Mouse (Mus musculus) hindbrain, embryonic 16.5 days (tissue): Measurements from ENCODE around the gene Pde4c. TPM values are rescaled to one million over a fixed set of nuclear protein-coding genes. Genes with fewer than 3 reads are reported as not detected.

ENCODE experiments used
- ATAC-seq: fragments of 200-750 bp; cut with Nextera tagmentation; 2 replicates; pipeline ENCODE4 v1.8.0; 2017; ENCODE audit warnings: moderate TSS enrichment, moderate library complexity
- H3K27ac ChIP-seq: fragments of 300-500 bp; sonication (generic); 2 replicates; pipeline ENCODE4 v1.5.1; 2014; ENCODE audit warnings: low read depth, mild to moderate bottlenecking, control low read depth, low read length, moderate library complexity
- H3K27me3 ChIP-seq: fragments of 300-500 bp; sonication (generic); replicated peaks from 2 replicates; pipeline ENCODE4 v1.6.1; 2014; ENCODE audit warnings: low read length; ENCODE audit not compliant: control insufficient read depth, insufficient read depth
- H3K36me3 ChIP-seq: fragments of 300-500 bp; sonication (generic); 2 replicates; pipeline ENCODE4 v1.6.1; 2014; ENCODE audit warnings: mild to moderate bottlenecking, low read length, moderate library complexity, mixed read lengths; ENCODE audit not compliant: control insufficient read depth, insufficient read depth
- H3K4me1 ChIP-seq: fragments of 300-500 bp; sonication (generic); 2 replicates; pipeline ENCODE4 v1.6.1; 2014; ENCODE audit warnings: low read depth, low read length; ENCODE audit not compliant: control insufficient read depth, insufficient read depth
- H3K4me2 ChIP-seq: fragments of 300-500 bp; sonication (generic); 2 replicates; pipeline ENCODE4 v1.6.1; 2014; ENCODE audit warnings: mild to moderate bottlenecking, low read length, control low read depth, moderate library complexity
- H3K4me3 ChIP-seq: fragments of 300-500 bp; sonication (generic); 2 replicates; pipeline ENCODE4 v1.5.1; 2014; ENCODE audit warnings: mild to moderate bottlenecking, low read length, control low read depth, moderate library complexity
- H3K9ac ChIP-seq: fragments of 300-500 bp; sonication (generic); 2 replicates; pipeline ENCODE4 v1.6.1; 2014; ENCODE audit warnings: low read depth, mild to moderate bottlenecking, control low read depth, low read length, moderate library complexity
- H3K9me3 ChIP-seq: fragments of 300-500 bp; sonication (generic); 2 replicates; pipeline ENCODE4 v1.6.1; 2014; ENCODE audit warnings: mild to moderate bottlenecking, low read length, moderate library complexity; ENCODE audit not compliant: control insufficient read depth
- WGBS: fragments of 180-500 bp; shearing (Covaris S2); extraction: QIAGEN DNeasy Blood & Tissue Kit; methylation state at CpG from one replicate; pipeline ENCODE4 v1.1.7; 2014; 5-methylcytosine and 5-hydroxymethylcytosine counted together
- polyA plus RNA-seq: library from polyadenylated mRNA; unstranded; fragments of >200 nt; fragmentation: Nextera tagmentation; extraction: Ambion mirVana; gene quantifications from 2 replicates; pipeline ENCODE4 v1.2.1, GENCODE M21; 2015

Gene Pde4c
- polyA plus RNA-seq, 1 experiment from 2014 or later, result 0.19 TPM

GRCm38 (mm10) chr8:70765838-70766570 lies 42.5 kb downstream of the Pde4c start:
- peak overlapping the region; percentile 48 for H3K4me2 ChIP-seq
- 2% methylated on average over 34 of the region's 34 CpGs for WGBS
- H3K4me3 ChIP-seq, result peak overlapping the region; percentile 22
- H3K9me3 ChIP-seq, result no peaks in the 10 kb centered on the region
- no peaks in the 10 kb centered on the region for H3K27me3 ChIP-seq
- H3K9ac ChIP-seq, result peak overlapping the region; percentile 41
- ATAC-seq, result no peak
- H3K27ac ChIP-seq, result no peak overlapping the region
- peaks cover 26% of the 10 kb centered on the region for H3K36me3 ChIP-seq
- H3K4me1 ChIP-seq, result peaks cover 8% of the 10 kb centered on the region

DNA sequence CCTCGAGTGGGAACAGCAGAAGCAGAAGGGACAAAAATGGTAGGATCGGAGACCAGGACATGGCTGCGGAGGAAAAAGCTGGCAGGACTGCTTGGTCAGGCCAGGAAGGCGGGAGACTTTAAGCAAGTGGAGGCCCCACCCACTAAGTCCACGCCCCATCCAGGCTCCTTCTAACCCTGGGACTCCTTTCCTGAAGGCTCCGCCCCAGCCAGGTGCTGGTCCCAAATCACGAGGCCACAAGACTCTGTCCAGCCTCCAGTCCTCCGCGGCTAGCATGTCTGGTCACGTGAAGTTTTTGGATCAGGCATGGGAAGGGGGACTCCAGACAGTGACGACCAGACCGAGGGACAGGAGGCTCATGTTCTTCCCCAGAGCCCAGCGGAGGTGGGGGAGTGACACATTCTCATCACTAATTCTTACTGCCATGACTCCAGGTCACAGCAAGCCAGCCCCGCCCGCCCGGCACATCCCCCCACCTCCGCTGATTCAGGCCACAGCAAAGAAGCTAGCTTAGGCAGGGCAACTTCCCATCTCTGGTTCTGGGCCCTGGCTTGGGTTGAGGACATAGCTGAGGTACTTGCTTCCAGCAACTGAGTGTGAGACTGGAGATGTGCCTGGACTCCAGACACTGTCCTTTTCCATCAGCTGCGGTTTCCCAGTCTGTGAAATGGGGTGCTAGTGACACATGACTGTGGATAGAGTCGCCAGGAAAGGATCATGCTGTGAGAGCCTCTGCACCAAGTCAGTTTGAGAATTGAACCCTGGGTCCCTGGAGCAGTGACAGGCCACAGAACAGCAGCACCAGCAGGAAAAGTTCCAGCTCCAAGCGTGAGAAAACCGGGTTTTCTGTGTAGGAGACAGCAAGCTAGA lies 43.3 kb downstream of the Pde4c start:
- ATAC-seq, result no peak
- Histone ChIP-seq H3K27me3 (no peaks in the 10 kb centered on the region), H3K9ac (peak overlapping the region; percentile 41), H3K4me3 (peak overlapping the region; percentile 22), H3K27ac (no peak overlapping the region), H3K36me3 (peaks cover 34% of the 10 kb centered on the region), H3K4me2 (peak overlapping the region; percentile 48), H3K4me1 (peaks cover 8% of the 10 kb centered on the region), H3K9me3 (no peaks in the 10 kb centered on the region)
- 7% methylated on average over 21 of the region's 21 CpGs for WGBS

GRCm38 (mm10) chr8:70767503-70767902 lies 44.0 kb downstream of the Pde4c start:
- H3K4me1 ChIP-seq, result peaks cover 10% of the 10 kb centered on the region
- no peaks in the 10 kb centered on the region for H3K9me3 ChIP-seq
- no peaks in the 10 kb centered on the region for H3K27me3 ChIP-seq
- peaks cover 37% of the 10 kb centered on the region for H3K36me3 ChIP-seq
- H3K4me2 ChIP-seq, result no peak overlapping the region
- no peak overlapping the region for H3K4me3 ChIP-seq
- no peak for ATAC-seq
- WGBS, result 77% methylated on average over 6 of the region's 6 CpGs
- no peak overlapping the region for H3K27ac ChIP-seq
- H3K9ac ChIP-seq, result no peak overlapping the region

DNA sequence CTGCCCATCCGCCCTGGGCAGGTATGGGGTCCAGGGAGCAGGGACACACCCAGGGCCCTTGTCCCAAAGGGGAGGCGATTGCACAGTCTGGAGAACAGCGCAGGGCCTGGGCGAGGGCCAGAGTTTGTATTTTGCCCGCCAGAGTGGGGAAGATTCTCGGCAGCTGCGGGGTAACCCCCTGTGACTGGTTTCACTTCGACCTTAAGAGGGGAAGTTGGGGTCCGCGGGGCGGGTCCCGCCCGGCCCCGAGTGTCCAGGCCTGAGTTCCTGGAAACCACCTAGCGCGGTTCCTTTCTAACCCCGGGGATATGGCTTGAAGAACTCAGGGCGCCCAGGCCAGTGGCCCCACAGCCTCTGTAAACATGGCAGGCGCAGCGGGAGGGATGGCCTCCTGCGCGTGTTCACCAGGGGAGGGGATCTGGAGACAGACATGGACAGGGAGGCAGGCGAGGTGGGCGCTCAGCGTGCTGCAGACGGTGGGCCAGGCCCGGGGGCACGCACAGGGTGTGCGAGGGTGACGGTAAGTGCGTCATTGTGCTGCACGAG lies 44.8 kb downstream of the Pde4c start:
- Histone ChIP-seq H3K9me3 (no peaks in the 10 kb centered on the region), H3K36me3 (peaks cover 40% of the 10 kb centered on the region), H3K9ac (no peak overlapping the region), H3K4me3 (no peak overlapping the region), H3K4me1 (peaks cover 18% of the 10 kb centered on the region), H3K27ac (no peak overlapping the region), H3K4me2 (no peak overlapping the region), H3K27me3 (no peaks in the 10 kb centered on the region)
- 95% methylated on average over 32 of the region's 32 CpGs for WGBS
- ATAC-seq, result no peak

DNA sequence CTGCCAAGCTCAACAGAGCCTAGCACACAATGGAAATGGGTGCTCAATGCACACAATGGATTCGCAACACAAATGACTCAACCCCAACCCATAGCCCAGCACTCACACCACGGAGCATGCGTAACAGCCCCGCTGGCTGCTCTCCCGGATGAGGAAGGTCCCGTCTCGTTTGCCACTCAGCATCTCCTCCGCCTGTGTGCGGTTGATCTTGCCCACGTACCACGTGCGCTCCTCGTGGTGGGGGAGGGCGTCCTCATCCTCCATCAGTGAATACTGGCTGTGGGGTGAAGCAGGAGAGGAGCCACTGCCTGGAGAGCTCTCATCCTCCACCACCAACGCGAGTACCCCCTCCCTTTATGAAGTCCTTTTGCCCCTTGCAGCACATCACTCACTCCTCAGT lies 45.4 kb downstream of the Pde4c start:
- H3K36me3 ChIP-seq, result peaks cover 41% of the 10 kb centered on the region
- H3K27me3 ChIP-seq, result no peaks in the 10 kb centered on the region
- peaks cover 24% of the 10 kb centered on the region for H3K4me1 ChIP-seq
- no peak overlapping the region for H3K9ac ChIP-seq
- ATAC-seq, result peak; percentile 0
- H3K9me3 ChIP-seq, result no peaks in the 10 kb centered on the region
- no peak overlapping the region for H3K27ac ChIP-seq
- WGBS, result 86% methylated on average over 16 of the region's 16 CpGs
- H3K4me3 ChIP-seq, result no peak overlapping the region
- no peak overlapping the region for H3K4me2 ChIP-seq

- Histone ChIP-seq H3K36me3 (peaks cover 41% of the 10 kb centered on the region), H3K4me3 (no peak overlapping the region), H3K9me3 (no peaks in the 10 kb centered on the region), H3K27me3 (no peaks in the 10 kb centered on the region), H3K4me1 (peaks cover 28% of the 10 kb centered on the region), H3K27ac (no peak overlapping the region), H3K4me2 (no peak overlapping the region), H3K9ac (no peak overlapping the region; the same call in 1 of the 2 replicates)
- ATAC-seq, result peak; percentile 72
- WGBS, result 8% methylated on average over 26 of the region's 26 CpGs
These were observed 45.8 kb downstream of the Pde4c start for GRCm38 (mm10) chr8:70769359-70769758.

- peaks cover 33% of the 10 kb centered on the region for H3K4me1 ChIP-seq
- 76% methylated on average over 12 of the region's 12 CpGs for WGBS
- H3K36me3 ChIP-seq, result peaks cover 41% of the 10 kb centered on the region
These were observed 46.3 kb downstream of the Pde4c start for GRCm38 (mm10) chr8:70769858-70770257.

GRCm38 (mm10) chr8:70770748-70771147 lies 47.2 kb downstream of the Pde4c start:
- peaks cover 41% of the 10 kb centered on the region for H3K36me3 ChIP-seq
- H3K9ac ChIP-seq, result 0 out of 2 replicates have a peak overlapping the region, but pooled peaks have one; percentile 9
- no peak for ATAC-seq
- H3K4me1 ChIP-seq, result peaks cover 42% of the 10 kb centered on the region
- H3K27ac ChIP-seq, result no peak overlapping the region
- H3K4me3 ChIP-seq, result no peak overlapping the region
- no peak overlapping the region for H3K4me2 ChIP-seq
- 95% methylated on average over 13 of the region's 13 CpGs for WGBS
- no peaks in the 10 kb centered on the region for H3K9me3 ChIP-seq
- H3K27me3 ChIP-seq, result no peaks in the 10 kb centered on the region

More at GRCm38 (mm10) chr8:70769858-70770257, 46.3 kb downstream of the Pde4c start:
- no peak overlapping the region; the same call in 1 of the 2 replicates for H3K9ac ChIP-seq
- ATAC-seq, result no peak
- no peak overlapping the region for H3K4me3 ChIP-seq
- H3K4me2 ChIP-seq, result no peak overlapping the region
- H3K27ac ChIP-seq, result no peak overlapping the region; the same call in 1 of the 2 replicates
- H3K9me3 ChIP-seq, result no peaks in the 10 kb centered on the region
- H3K27me3 ChIP-seq, result no peaks in the 10 kb centered on the region

- no peak overlapping the region for H3K27ac ChIP-seq
- H3K4me3 ChIP-seq, result no peak overlapping the region
- H3K36me3 ChIP-seq, result peaks cover 41% of the 10 kb centered on the region
- no peaks in the 10 kb centered on the region for H3K27me3 ChIP-seq
- 0 out of 2 replicates have a peak overlapping the region, but pooled peaks have one; percentile 9 for H3K9ac ChIP-seq
- peaks cover 42% of the 10 kb centered on the region for H3K4me1 ChIP-seq
- H3K9me3 ChIP-seq, result no peaks in the 10 kb centered on the region
- 92% methylated on average over 6 of the region's 7 CpGs for WGBS
- H3K4me2 ChIP-seq, result no peak overlapping the region
- no peak for ATAC-seq
These were observed 47.7 kb downstream of the Pde4c start for GRCm38 (mm10) chr8:70771217-70771616.
